ENCODE assay signal across 9 mouse cellular contexts in the genomic region with DNA sequence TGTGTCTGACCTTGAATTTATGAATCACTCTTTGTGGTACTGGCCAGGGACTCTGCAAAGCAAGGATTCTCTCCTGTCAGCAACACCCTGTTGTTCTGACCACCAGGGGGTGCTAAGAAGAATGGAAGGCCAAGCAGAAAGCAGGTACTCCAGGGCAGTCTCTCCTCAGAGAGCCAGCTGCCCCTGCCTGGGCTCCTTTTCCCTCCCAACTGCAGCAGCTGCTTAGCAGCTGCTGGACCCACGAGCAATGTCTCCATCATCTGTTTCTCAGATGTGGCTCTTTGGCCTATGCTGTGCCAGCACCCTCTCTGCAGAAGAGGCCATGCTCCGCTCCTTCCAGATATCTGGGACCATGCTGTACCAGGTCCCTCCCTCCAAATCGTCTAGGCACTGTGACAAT.
DNase-seq lines count a peak whose midpoint lies in the region; ATAC-seq and TF ChIP-seq lines count a peak whose summit lies in the region.
"Had no signal": no experiment of that assay in that cellular context is flagged by ENCODE, and none has a peak within 500 bp of the region (broad histone marks: within the 10 kb centered on the region; RNA-seq: fewer than 3 reads in every experiment).

No protein-coding gene starts in this region.

- TF ChIP-seq CTCF in E14TG2a.4 (conservative IDR thresholded peaks at IDR 0.05; ENCODE audit: low read length), result peak; percentile 45

- no peaks in the 10 kb centered on the region; the same call in 1 of the 2 replicates for H3K4me1 ChIP-seq in E14TG2a.4 (replicated peaks; ENCODE audit: low read depth, low read length)
- no peaks in the 10 kb centered on the region for H3K4me1 ChIP-seq in embryonic facial prominence, embryonic 15.5 days
- H3K4me1 ChIP-seq: limb, embryonic 12.5 days had no signal

- peaks cover 9% of the 10 kb centered on the region for H3K9me3 ChIP-seq in E14TG2a.4 (ENCODE audit: low read length)
- no peaks in the 10 kb centered on the region for H3K9me3 ChIP-seq in embryonic facial prominence, embryonic 15.5 days (replicated peaks)
- H3K9me3 ChIP-seq: limb, embryonic 12.5 days had no signal

- H3K4me3 ChIP-seq in E14TG2a.4 (replicated peaks; ENCODE audit: low read length), result no peak overlapping the region
- no peak overlapping the region for H3K4me3 ChIP-seq in embryonic facial prominence, embryonic 15.5 days (replicated peaks)
- H3K4me3 ChIP-seq: limb, embryonic 12.5 days had no signal

- H3K9ac ChIP-seq in embryonic facial prominence, embryonic 15.5 days, result no peak overlapping the region
- H3K9ac ChIP-seq: limb, embryonic 12.5 days had no signal

- 0 out of 2 replicates have a peak, but pooled peaks have one; percentile 39 for ATAC-seq in embryonic facial prominence, embryonic 15.5 days (ENCODE audit: insufficient number of reproducible peaks, low FRiP score, low TSS enrichment, low read depth)

- intact Hi-C loops in heart, postnatal 14 days (cut with DNase I), result loop anchor here (5.0 kb wide), 1 partner anchor 251 kb away; no protein-coding TSS in a partner anchor
- intact Hi-C loops in heart, postnatal 25 days (cut with DNase I), result no loop called here
- intact Hi-C loops in left cerebral cortex, postnatal 4 days (cut with DNase I), result no loop called here

- WGBS in embryonic facial prominence, embryonic 15.5 days, result 37% methylated on average over 3 of the region's 3 CpGs

- H3K36me3 ChIP-seq in E14TG2a.4 (ENCODE audit: insufficient read depth, low read length), result no peaks in the 10 kb centered on the region
- no peaks in the 10 kb centered on the region for H3K36me3 ChIP-seq in embryonic facial prominence, embryonic 15.5 days
- H3K36me3 ChIP-seq: limb, embryonic 12.5 days had no signal

- peak; percentile 6 to 57 for DNase-seq in heart, postnatal 14 days
- DNase-seq in heart, postnatal 25 days (ENCODE audit: low spot score), result no peak
- DNase-seq in adrenal gland, postnatal 10 days, result peak; percentile 78
- peak; percentile 40 for DNase-seq in left cerebral cortex, postnatal 4 days
- peak; percentile 63 for DNase-seq in retina, embryonic 14.5 days (ENCODE audit: low spot score)
- DNase-seq in T-cell, adult 2 months (ENCODE audit: low spot score), result no peak

- no peak overlapping the region for H3K4me2 ChIP-seq in embryonic facial prominence, embryonic 15.5 days (replicated peaks)
- H3K4me2 ChIP-seq: limb, embryonic 12.5 days had no signal

- H3K27ac ChIP-seq in embryonic facial prominence, embryonic 15.5 days (replicated peaks), result no peak overlapping the region
- H3K27ac ChIP-seq: limb, embryonic 12.5 days had no signal

- H3K27me3 ChIP-seq in E14TG2a.4 (ENCODE audit: insufficient read depth, low read length), result no peaks in the 10 kb centered on the region
- H3K27me3 ChIP-seq in embryonic facial prominence, embryonic 15.5 days, result no peaks in the 10 kb centered on the region
- H3K27me3 ChIP-seq: limb, embryonic 12.5 days had no signal

Comparison
In these comparisons a context has a peak if more than half of its experiments do, and no peak if none do; other contexts are left out.
1. DNase-seq: peak in heart, postnatal 14 days (2 of 2), adrenal gland, postnatal 10 days (single experiment), left cerebral cortex, postnatal 4 days (single experiment) and retina, embryonic 14.5 days (single experiment); none in heart, postnatal 25 days (single experiment) and T-cell, adult 2 months (single experiment).